Mouse (Mus musculus) kidney, embryonic 14.5 days (tissue): ENCODE results near the gene Tmc3. TPM values are rescaled to one million over a fixed set of nuclear protein-coding genes. Genes with fewer than 3 reads are reported as not detected.

Experiments
- ATAC-seq: fragments of 200-750 bp; cut with Nextera tagmentation; 2 replicates; pipeline ENCODE4 v1.8.0; 2017; ENCODE audit warnings: moderate number of reproducible peaks, mild to moderate bottlenecking, moderate TSS enrichment, moderate library complexity; ENCODE audit not compliant: low FRiP score, low TSS enrichment
- H3K27ac ChIP-seq: fragments of 300-500 bp; sonication (generic); 2 replicates; pipeline ENCODE4 v1.5.1; 2014; ENCODE audit warnings: low read depth, mild to moderate bottlenecking, low read length, moderate library complexity, mixed read lengths
- H3K27me3 ChIP-seq: fragments of 300-500 bp; sonication (generic); 2 replicates; pipeline ENCODE4 v1.6.1; 2014; ENCODE audit warnings: mild to moderate bottlenecking, low read length; ENCODE audit not compliant: control insufficient read depth, insufficient read depth
- H3K36me3 ChIP-seq: fragments of 300-500 bp; sonication (generic); 2 replicates; pipeline ENCODE4 v1.6.1; 2014; ENCODE audit warnings: low read length, mixed read lengths; ENCODE audit not compliant: control insufficient read depth, insufficient read depth
- H3K4me1 ChIP-seq: fragments of 300-500 bp; sonication (generic); 2 replicates; pipeline ENCODE4 v1.6.1; 2014; ENCODE audit warnings: low read length, mixed read lengths; ENCODE audit not compliant: control insufficient read depth, insufficient read depth
- H3K4me2 ChIP-seq: fragments of 300-500 bp; sonication (generic); replicated peaks from 2 replicates; pipeline ENCODE4 v1.6.1; 2014; ENCODE audit warnings: low read depth, mild to moderate bottlenecking, low read length
- H3K4me3 ChIP-seq: fragments of 300-500 bp; sonication (generic); 2 replicates; pipeline ENCODE4 v1.5.1; 2014; ENCODE audit warnings: mild to moderate bottlenecking, low read length
- H3K9ac ChIP-seq: fragments of 300-500 bp; sonication (generic); 2 replicates; pipeline ENCODE4 v1.6.1; 2014; ENCODE audit warnings: low read depth, mild to moderate bottlenecking, low read length, moderate library complexity
- H3K9me3 ChIP-seq: fragments of 300-500 bp; sonication (generic); 2 replicates; pipeline ENCODE4 v1.6.1; 2016; ENCODE audit warnings: low read length; ENCODE audit not compliant: control insufficient read depth
- WGBS: fragments of 180-500 bp; shearing (Covaris S2); extraction: QIAGEN DNeasy Blood & Tissue Kit; methylation state at CpG from one replicate; pipeline ENCODE4 v1.1.7; 2014; 5-methylcytosine and 5-hydroxymethylcytosine counted together
- polyA plus RNA-seq: library from polyadenylated mRNA; unstranded; fragments of >200 nt; fragmentation: Nextera tagmentation; extraction: Ambion mirVana; gene quantifications from 2 replicates; pipeline ENCODE4 v1.2.1, GENCODE M21; 2014

Gene Tmc3
- polyA plus RNA-seq, 1 experiment from 2014 or later, result 0.84 TPM

DNA sequence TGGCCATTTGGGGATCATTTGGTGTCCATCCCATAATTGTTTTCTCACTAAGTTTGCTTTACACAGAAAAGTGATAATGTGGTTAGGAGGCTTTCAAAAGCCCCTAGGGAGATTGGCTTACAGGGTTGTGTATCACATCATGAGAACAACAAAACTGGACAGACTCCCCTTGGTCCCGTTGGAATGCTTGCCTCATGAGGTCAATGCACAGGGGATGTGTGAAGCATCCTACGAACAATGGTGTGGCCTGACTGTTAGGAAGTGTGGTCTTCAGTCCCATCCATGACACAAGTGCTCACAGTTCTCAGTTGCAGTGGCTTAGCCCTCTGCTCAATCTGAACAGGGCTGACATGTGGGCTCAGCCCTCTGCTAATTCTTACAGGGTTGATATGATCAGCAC lies 12.3 kb upstream of the Tmc3 start:
- ATAC-seq, result 0 out of 2 replicates have a peak, but pooled peaks have one; percentile 50
- Histone ChIP-seq H3K9ac (no peak overlapping the region), H3K4me3 (no peak overlapping the region), H3K27me3 (no peaks in the 10 kb centered on the region), H3K4me2 (no peak overlapping the region), H3K27ac (no peak overlapping the region), H3K4me1 (peaks cover 11% of the 10 kb centered on the region), H3K36me3 (no peaks in the 10 kb centered on the region), H3K9me3 (no peaks in the 10 kb centered on the region)
- WGBS, result 41% methylated on average over 2 of the region's 2 CpGs

DNA sequence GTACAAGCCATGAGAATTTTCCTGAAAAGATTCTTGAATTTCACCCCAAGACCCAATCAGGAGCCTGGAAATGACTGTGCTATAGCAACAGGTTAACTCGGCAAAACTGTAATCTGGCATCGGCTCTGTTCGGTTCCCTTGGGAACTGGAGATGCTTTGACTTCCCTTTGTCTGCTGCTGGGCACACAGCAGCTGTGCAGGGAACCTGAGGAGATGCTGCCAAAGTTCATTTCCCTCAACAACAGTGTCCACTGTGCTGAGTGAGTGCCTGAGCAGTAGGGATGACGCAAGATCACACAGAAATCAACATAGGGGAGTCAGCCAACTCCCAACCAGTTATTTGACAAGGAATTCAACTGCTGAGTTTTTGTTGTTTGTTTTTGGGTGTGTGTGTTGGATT lies 3.8 kb upstream of the Tmc3 start:
- no peak for ATAC-seq

GRCm38 (mm10) chr7:83594056-83594455 lies 9.3 kb downstream of the Tmc3 start:
- no peak overlapping the region for H3K27ac ChIP-seq
- WGBS, result 77% methylated on average over 3 of the region's 3 CpGs
- H3K4me1 ChIP-seq, result 0 out of 2 replicates have a peak, but pooled peaks cover 4% of the 10 kb centered on the region
- no peak for ATAC-seq
- no peaks in the 10 kb centered on the region for H3K27me3 ChIP-seq
- no peaks in the 10 kb centered on the region for H3K36me3 ChIP-seq
- no peak overlapping the region for H3K4me2 ChIP-seq
- no peak overlapping the region for H3K4me3 ChIP-seq
- no peak overlapping the region for H3K9ac ChIP-seq
- H3K9me3 ChIP-seq, result no peaks in the 10 kb centered on the region

More for the DNA sequence above, 3.8 kb upstream of the Tmc3 start:
- H3K4me3 ChIP-seq, result no peak overlapping the region
- no peak overlapping the region for H3K9ac ChIP-seq
- H3K9me3 ChIP-seq, result no peaks in the 10 kb centered on the region
- H3K36me3 ChIP-seq, result no peaks in the 10 kb centered on the region
- no peaks in the 10 kb centered on the region for H3K27me3 ChIP-seq
- H3K4me2 ChIP-seq, result no peak overlapping the region
- 0 out of 2 replicates have a peak, but pooled peaks cover 3% of the 10 kb centered on the region for H3K4me1 ChIP-seq
- 73% methylated on average over 4 of the region's 4 CpGs for WGBS
- no peak overlapping the region for H3K27ac ChIP-seq

GRCm38 (mm10) chr7:83597063-83597462 lies 12.3 kb downstream of the Tmc3 start:
- H3K4me2 ChIP-seq, result no peak overlapping the region
- no peak overlapping the region for H3K27ac ChIP-seq
- H3K4me3 ChIP-seq, result no peak overlapping the region
- H3K4me1 ChIP-seq, result 0 out of 2 replicates have a peak, but pooled peaks cover 4% of the 10 kb centered on the region
- H3K9ac ChIP-seq, result no peak overlapping the region
- no peaks in the 10 kb centered on the region for H3K36me3 ChIP-seq
- H3K9me3 ChIP-seq, result no peaks in the 10 kb centered on the region
- 97% methylated on average over 3 of the region's 3 CpGs for WGBS
- no peak for ATAC-seq
- H3K27me3 ChIP-seq, result no peaks in the 10 kb centered on the region

- H3K4me1 ChIP-seq, result 0 out of 2 replicates have a peak, but pooled peaks cover 4% of the 10 kb centered on the region
- 91% methylated on average over 13 of the region's 13 CpGs for WGBS
- no peaks in the 10 kb centered on the region for H3K36me3 ChIP-seq
- H3K9ac ChIP-seq, result no peak overlapping the region
- no peaks in the 10 kb centered on the region for H3K27me3 ChIP-seq
- no peaks in the 10 kb centered on the region for H3K9me3 ChIP-seq
- H3K4me2 ChIP-seq, result no peak overlapping the region
- ATAC-seq, result no peak
- H3K4me3 ChIP-seq, result no peak overlapping the region
- no peak overlapping the region for H3K27ac ChIP-seq
These were observed 14.5 kb downstream of the Tmc3 start for GRCm38 (mm10) chr7:83598997-83599912.

GRCm38 (mm10) chr7:83599913-83600286 lies 15.2 kb downstream of the Tmc3 start:
- no peak for ATAC-seq
- WGBS, result 66% methylated on average over 8 of the region's 8 CpGs
- 0 out of 2 replicates have a peak, but pooled peaks cover 4% of the 10 kb centered on the region for H3K4me1 ChIP-seq

GRCm38 (mm10) chr7:83604180-83604944 lies 19.6 kb downstream of the Tmc3 start:
- Histone ChIP-seq H3K27ac (no peak overlapping the region), H3K4me3 (no peak overlapping the region), H3K4me2 (no peak overlapping the region), H3K27me3 (no peaks in the 10 kb centered on the region), H3K36me3 (no peaks in the 10 kb centered on the region), H3K9me3 (no peaks in the 10 kb centered on the region), H3K9ac (no peak overlapping the region), H3K4me1 (no peaks in the 10 kb centered on the region)
- no peak for ATAC-seq
- 95% methylated on average over 7 of the region's 7 CpGs for WGBS

More at GRCm38 (mm10) chr7:83599913-83600286, 15.2 kb downstream of the Tmc3 start:
- Histone ChIP-seq H3K27me3 (no peaks in the 10 kb centered on the region), H3K4me3 (no peak overlapping the region), H3K9ac (no peak overlapping the region), H3K4me2 (no peak overlapping the region), H3K27ac (no peak overlapping the region), H3K36me3 (no peaks in the 10 kb centered on the region), H3K9me3 (no peaks in the 10 kb centered on the region)

- no peak overlapping the region for H3K27ac ChIP-seq
- no peaks in the 10 kb centered on the region for H3K4me1 ChIP-seq
- WGBS, result 97% methylated on average over 2 of the region's 2 CpGs
- ATAC-seq, result no peak
- no peak overlapping the region for H3K4me3 ChIP-seq
- H3K9me3 ChIP-seq, result no peaks in the 10 kb centered on the region
- H3K27me3 ChIP-seq, result no peaks in the 10 kb centered on the region
- H3K36me3 ChIP-seq, result no peaks in the 10 kb centered on the region
- no peak overlapping the region for H3K9ac ChIP-seq
- H3K4me2 ChIP-seq, result no peak overlapping the region
These were observed 22.1 kb downstream of the Tmc3 start for GRCm38 (mm10) chr7:83606796-83607195.

DNA sequence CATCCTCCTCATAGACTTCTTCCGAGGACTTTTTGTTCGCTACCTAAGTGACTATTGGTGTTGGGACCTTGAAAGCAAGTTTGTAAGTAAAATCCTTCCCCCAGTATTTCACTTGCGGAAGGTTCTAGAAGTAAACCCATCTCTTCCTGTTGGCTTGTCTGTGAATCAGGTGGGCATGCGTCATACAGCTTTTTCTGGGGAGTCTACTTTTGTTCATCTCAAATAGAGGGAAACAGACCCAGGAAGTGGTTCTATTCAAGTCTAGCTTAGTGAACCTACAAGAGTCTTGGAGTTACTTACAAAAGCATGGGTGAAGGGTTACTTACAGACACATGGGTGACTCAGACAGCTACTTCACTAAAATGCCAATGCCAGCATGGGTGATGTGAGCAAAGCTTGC lies 25.2 kb downstream of the Tmc3 start:
- Histone ChIP-seq H3K27ac (no peak overlapping the region), H3K27me3 (no peaks in the 10 kb centered on the region), H3K4me2 (no peak overlapping the region), H3K4me3 (no peak overlapping the region), H3K36me3 (no peaks in the 10 kb centered on the region), H3K9me3 (no peaks in the 10 kb centered on the region), H3K4me1 (no peaks in the 10 kb centered on the region), H3K9ac (no peak overlapping the region)
- ATAC-seq, result no peak
- 97% methylated on average over 4 of the region's 4 CpGs for WGBS
